Mouse (Mus musculus) hematopoietic stem cell, adult 5-6 weeks (primary cell): ENCODE measurements around the gene Tle4. TPM values are rescaled to one million over a fixed set of nuclear protein-coding genes. Genes with fewer than 3 reads are reported as not detected.

ENCODE experiments used
- ATAC-seq, 2 experiments: fragments of 125-278 bp in 1 of 2; replicated peaks in 1 of 2; 2 replicates each; pipeline ENCODE4 v1.8.0; 2016 to 2017; ENCODE audit warnings: inconsistent platforms in 2 of 2, mild to moderate bottlenecking in 2 of 2, moderate number of reproducible peaks in 2 of 2, low read depth in 1 of 2, moderate TSS enrichment in 1 of 2; ENCODE audit not compliant: low FRiP score in 2 of 2, poor library complexity in 2 of 2, severe bottlenecking in 2 of 2, insufficient read depth in 1 of 2, low TSS enrichment in 1 of 2
- total RNA-seq: library from RNA; stranded (forward); fragments of 172-1452, 232-1000 nt; gene quantifications from 2 replicates; pipeline ENCODE4 v1.2.3, GENCODE M21; 2017

The Tle4 gene
- total RNA-seq, 1 experiment from 2014 or later = 21.5 TPM

DNA sequence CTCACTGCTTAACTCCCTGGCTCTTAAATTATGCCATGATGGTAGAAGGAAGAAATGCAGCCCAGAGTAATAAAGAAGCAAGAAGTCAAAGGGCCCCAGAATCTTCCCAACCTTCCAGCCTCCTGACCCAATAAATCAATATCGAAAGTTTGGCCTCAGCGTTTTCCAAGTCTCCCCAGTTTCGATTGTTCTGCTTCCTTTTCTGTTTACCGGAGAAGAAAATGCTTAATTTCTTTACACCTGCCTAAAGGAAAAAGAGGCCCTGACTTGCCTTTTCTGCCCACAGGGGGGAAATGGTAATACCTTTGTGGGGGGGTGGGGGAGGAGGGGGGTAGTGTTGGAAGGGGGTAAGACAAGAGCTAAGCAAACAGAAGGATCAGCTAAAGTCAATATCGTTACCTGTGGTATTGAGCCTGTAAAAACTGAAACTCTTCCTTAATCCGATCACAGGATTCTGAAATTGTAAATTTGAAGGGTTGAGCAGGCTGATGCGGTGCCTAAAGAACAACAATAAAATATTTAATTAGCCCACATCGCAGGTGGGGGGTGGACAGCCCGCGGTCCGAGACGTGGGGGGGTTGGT lies 1.4 kb downstream of the Tle4 start:
- no peak for ATAC-seq

DNA sequence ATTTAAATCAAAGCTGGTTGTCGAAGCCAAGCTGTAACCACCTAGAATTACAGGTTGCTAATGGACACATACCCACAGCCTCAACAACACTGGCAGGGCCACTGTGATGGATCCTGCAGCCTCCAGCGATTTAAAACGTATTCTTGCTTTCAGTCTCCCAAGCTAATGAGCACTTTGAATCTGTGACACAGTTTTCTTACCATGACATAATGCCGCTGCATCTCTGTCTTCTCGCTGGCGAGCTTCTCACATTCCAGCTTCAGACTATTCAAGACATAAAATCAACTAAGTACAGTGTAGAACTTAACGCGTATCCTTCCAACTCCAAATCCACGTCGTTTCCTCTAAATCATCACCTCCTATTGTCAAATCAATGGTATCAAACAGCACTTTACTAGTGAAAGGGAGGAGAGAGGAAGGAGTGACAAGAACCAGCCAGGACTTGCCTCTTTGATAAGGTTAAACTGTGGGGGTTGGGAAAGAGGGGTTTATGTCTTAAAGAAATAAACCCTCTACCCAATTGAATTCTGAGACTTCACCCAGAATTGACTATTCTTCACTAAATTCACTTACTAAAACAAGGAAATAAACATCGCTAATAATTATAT lies 2.4 kb downstream of the Tle4 start:
- ATAC-seq = no peak

DNA sequence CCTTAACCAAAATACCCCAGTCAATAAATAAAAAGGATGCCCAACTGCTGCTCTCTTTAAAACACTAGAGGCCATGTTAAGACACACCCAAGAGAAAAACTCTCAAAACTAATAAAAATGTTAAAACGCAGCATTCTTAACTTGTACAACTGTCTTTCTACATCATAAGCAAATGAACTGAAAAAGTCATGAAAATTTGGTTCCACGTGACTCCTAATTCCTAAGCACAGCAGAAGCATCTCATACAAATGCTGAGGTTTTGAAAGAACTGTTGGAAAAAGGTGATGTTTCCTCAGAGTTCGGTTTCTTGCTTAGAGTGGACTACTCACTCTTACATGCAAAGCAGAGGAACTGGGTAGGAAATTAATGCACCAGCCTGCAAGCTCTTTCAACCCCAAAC lies 3.3 kb downstream of the Tle4 start:
- ATAC-seq = no peak

DNA sequence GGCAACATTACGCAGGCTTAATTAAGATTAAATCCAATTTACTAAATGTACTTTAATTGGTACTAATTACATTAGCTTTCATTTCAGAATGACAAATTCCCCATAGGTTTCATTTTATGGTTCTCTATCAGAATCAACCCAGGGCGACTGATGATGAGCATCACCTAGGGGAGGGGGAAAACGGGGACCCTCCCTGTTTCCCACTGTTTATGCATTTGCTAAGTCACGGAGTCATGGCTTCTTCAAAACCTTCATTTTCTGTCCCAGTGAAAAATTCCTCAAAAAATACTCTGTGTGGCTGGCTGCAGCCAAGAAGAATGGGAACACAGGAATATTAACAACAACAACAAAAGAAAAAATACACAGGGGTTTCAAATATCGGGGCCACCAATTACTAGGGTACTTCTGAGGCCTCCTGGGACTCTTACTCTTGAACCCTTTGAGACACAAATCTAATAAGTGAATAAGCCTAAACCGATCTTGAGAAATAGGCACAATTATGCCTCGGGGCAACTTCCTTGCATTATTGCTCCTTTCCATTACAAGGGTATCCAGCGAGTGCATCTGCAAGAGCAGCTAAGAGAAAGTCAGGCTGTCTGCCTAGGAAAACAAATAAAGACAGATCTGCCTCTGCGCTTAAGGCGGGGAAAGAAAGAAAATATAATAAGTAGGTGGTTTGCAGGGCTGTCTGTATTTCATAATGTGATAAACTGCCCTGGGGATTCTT lies 5.9 kb downstream of the Tle4 start:
- ATAC-seq = no peak

DNA sequence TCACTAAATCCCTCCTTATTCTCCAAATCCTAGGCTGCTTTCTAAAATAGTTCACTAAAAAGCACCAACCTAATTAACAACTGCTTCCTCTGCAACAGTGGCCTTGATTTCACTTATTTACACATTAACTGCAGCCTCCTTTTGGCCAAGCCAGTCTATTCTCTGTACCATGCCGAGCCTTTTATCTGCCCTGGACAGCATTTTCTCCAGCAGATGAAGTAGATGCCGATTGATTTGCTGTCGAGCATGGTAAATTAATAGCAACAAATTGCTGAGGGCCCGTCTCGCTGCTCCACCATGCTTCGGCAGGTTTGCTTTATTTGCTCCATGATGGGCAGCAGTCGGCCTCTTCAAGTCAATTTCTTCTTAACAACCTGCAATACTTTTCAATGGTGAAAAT lies 7.7 kb downstream of the Tle4 start:
- ATAC-seq = no peak

DNA sequence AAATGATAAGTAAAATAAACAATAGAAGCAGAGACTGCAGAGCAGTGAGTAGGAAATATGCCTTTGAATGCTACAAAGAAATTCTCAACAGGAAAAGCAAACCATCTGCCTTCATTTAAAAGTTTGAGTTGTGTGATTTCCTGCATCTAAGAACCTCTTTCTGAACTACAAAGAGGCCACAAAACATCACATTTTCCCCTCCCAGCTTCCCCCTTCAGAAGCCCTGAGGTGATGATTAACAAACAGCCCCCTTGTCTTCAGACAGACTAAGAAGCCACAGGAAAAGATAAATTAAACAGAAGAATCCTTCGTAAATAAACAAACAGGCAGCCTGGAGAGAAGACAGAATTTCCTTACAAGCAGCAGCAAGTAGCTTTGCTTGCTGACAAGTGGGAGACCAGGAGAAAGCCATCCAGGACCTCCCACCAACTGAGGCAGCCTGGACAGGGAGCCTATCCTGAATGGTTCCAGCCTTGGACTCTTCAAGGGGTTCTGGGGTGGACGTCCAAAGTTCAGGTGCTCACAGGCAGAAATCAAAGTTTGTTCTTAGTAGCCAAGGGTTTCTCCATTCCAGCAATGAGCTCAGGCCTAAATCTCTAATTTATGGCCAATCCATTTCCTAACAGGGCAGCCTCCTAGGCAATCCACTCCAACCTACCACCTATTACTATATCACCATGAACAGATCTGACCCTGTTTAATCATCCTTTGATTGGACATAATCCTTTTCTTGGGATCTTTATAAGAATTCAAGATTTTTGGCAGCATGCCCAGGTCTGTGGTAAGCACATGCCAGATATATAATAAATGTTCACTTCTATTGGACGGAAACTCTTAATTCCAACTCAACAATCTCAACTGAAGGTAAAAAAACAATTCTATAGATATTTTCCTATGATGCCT lies 9.4 kb downstream of the Tle4 start:
- peak in 1 of 2 experiments; percentile 4; a peak in 1 of 4 replicates for ATAC-seq

DNA sequence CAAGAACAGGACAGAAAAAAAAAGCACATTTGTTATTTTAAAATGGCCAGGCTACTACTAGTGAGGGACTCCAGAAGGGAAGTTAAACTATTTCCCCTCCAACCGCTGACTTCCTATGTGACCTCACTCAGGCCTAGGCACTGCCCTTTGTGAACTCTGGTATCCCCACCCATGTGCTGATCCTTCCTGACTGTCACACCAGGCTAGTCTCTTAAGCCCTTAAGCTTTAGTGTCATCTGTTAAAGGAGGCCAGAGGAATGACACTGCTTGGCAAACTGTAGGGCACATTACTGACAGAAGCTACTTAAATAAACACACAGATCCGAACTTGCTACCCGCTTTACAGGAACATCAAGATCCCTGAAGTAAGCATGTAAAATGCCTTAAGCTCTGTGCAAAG lies 11.7 kb downstream of the Tle4 start:
- peak; percentile 91 to 94 for ATAC-seq

DNA sequence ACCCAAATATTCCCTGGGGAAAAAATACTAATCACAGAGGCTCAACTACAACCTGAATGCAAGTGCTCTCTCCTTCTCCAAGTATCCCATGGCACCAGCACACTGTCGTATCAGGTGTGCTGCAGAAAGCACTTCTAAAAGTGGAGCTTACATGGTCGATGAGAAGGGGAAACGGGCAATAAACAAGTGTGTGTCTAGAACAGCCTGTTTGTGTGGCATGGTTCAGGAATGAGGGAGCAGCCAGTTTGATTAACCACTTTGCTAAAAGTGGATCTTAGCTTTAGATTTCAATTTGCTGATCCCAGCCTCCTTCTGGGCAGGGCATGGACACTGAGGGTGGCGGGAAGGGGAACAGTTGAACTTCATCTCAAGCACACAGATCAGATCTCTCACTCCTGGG lies 12.1 kb downstream of the Tle4 start:
- ATAC-seq = peak; percentile 6 to 14; a peak in 1 of 4 replicates

DNA sequence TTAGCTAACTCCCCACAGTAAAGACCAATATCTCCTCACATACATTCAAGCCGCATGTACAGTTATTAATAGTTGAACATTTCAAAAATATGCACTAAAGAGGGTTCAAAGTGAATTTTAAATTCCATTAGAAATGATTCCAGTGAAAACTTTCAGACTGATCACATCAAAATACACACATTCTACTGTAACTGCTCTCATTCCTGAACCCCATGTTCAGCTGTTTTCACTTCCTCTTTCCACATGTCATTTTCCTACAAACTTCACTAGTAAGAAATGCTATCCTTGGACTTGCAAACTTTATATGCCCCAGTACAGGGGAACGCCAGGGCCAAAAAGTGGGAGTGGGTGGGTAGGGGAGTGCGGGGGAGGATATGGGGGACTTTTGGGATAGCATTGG lies 12.6 kb downstream of the Tle4 start:
- ATAC-seq = no peak

DNA sequence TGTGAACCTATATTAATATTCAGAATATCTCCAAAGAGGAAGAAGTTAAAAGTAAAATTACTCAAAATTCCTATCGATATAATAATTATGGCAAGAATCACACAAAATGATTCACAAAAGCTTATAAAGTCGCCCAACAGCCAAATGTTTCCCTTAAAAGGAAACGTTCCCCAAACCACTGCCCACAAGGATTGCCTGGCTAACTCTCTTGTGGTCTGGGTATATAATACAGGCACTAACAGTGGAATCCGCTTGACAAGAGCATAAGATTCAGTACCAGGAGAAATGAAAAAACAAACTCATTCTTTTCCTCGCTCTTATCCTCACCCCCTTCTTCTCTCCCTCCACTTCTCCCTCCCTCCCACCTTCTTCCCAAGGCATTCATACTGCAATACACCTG lies 19.2 kb downstream of the Tle4 start:
- peak; percentile 42; a peak in 1 of 4 replicates for ATAC-seq

DNA sequence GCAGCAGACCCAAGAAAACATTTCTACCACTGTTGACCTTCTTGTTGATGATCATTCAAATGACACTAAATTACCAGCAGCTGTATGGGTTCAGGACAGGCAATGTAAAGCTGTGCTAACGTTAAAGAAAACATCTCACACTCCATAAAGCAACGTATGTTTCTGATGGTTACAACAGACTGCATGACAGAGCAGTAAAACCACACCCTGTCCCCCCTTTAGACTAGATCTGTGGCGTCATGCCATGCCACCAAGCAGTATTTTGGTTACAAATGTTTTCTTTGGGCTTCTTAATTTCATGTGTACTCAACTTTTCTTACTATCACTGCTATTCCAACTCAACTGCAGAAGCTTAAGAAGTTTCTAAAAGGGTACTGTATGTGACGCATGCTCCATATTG lies 19.8 kb downstream of the Tle4 start:
- ATAC-seq = peak; percentile 51 to 63; a peak in 2 of 4 replicates

DNA sequence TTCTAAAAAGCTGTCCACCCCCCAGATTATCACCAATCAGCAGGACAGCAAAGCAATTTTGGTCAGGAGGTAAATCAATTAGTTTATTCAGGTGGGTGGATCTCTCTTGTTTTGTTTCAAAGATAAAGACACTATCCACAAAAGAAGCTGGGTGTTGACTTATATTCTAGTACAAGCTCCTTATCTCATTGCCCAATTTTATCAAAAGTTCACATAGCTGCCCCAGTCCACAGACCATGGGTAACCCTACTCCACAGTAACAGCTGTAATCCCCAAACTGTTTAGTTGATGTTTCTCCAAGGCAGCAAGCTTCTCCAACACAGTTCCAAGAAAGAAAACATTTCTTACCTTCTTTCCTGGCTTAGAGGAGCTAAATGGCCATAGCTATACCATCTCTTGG lies 21.5 kb downstream of the Tle4 start:
- ATAC-seq = no peak

DNA sequence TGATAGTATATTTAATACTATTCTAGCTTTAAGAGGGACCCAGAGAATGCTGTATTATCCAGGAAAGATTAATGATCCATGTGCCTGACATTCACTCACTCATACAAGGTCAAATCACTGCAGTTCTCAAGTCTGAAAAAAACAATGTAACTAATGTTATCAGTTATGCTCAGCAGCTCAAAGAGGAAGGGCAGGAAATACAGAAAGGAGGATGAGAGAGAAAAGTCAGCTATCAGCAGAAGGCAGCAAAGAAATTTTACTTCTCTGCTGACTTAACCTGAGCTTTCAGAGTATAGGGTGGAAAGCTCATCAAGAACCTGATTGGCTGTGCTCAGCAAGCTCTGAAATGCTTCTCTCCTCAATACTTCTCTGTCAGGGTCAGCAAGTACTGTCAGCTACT lies 29.0 kb downstream of the Tle4 start:
- ATAC-seq = no peak

DNA sequence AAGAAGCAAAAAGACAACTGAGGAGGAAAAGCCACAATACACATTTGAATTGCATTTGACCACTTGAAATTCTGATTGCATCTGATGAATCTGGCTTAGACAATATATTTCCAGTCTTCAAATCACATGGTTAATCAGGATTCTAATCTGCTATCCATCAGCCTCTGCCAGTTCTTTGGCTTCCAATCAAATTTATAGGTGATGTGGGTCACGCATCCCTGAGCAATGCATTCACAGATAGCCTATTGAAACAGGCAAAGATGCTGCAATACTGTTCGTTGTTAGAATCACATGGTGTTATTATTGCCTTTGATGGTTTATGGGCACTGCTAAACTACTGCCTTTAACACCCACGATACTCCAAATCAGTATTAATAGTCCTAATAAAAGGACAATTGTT lies 30.8 kb downstream of the Tle4 start:
- no peak for ATAC-seq

DNA sequence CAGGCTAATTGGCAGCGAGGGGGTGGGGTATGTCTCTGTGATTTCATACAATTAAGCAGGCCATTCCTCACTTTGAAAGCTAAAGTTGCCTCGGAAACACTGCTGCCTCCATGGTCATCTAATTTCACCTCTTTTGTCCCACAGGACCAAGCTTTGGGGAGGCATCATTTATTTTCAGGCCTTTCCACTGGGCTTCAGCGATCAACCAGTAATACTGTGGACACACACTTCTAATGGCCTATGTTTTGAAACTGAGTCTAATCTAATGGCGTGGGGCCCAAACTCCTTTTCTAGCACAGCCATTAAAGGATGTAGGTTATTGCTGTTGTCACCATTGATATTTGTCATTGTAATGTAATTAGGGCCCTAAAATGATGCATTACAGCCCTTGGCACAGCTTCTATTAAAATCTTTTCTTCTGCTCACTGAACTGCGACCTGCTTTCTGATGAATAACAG lies 31.3 kb downstream of the Tle4 start:
- no peak for ATAC-seq

DNA sequence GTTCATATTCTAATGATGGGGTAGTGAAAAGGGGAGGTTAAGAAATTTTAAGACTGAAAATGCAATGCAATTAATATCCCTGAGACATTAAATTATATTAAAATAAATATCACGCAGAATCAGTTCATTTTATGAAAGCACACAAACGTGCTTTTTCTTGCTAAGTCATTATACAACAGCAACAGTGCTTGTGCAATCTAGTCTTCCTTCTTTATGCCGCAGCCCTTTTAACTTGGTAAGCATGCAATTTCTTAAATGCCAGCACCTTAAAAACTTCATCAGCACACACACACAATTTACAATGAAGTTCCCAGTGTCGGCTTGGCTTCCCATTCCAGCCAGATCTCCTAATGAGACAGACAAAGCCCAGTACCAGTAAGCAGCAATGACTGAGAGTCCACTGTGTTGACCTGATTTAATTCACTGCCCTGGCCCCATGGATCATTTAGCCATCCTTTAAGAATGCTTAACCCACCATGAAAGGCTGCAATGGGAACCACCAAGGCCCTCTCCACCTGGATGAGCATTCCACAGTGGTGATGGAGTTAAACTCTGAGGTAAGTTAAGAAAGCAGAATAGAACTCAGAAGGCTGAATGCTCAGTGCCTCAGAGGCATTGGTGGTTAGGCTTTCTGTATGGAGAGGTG lies 32.3 kb downstream of the Tle4 start:
- ATAC-seq = peak in 1 of 2 experiments; percentile 20; a peak in 2 of 4 replicates

DNA sequence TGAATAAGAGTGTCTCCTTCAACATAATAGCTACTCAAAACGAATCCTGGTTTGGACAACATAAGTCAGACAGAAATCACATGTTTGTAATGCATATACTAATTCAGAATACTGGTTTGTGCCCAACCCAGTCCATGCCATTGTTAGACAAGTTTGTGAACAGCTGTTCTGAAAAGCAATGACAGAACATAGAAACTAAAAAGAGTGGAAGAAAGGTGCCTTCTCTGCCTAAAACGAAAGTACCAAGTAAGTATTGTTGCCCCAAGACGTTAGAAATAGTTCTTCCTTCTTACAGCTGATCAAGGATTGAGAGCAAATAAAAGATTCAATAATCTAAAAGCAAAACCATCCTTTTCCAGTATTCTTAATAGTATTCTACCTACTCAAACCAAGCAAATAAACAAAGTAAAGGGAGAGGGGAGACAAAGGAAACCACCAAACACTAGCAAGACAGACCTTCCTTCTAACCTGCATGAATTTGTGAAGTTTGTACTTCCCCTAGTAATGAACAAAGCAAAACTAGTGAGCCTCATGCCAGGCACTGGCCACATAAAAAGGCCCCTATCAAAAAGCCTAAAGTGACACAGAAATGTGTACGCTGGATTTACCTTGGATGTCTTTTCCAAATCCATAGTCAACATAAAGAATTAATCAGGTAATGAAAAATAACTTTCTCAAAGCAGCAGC lies 34.4 kb downstream of the Tle4 start:
- peak; percentile 78 to 84 for ATAC-seq
